Mouse (Mus musculus) hindlimb bud, embryonic 11.5 days (tissue): Measurements from ENCODE around the gene Psg23.
"Not testable (repeated sequence)": the region's sequence is repeated elsewhere in the genome, so short reads cannot be mapped to it uniquely, and the experiment has no call there.

Source experiments
- DNase-seq: peaks from one replicate; pipeline ENCODE4 v3.0.0-alpha.2; 2012; ENCODE audit warnings: low read depth, low spot score; ENCODE audit errors: extremely low spot score

Psg23 gene

GRCm38 (mm10) chr7:18616401-18616800, at the start of gene Psg23:
Gene Psg23, minus strand, starts transcription at chr7:18616501.
- not testable (repeated sequence) for DNase-seq

GRCm38 (mm10) chr7:18656625-18657024, 40.3 kb upstream of the Psg23 start, which contains the start of gene Psg21:
Gene Psg21, minus strand, starts transcription at chr7:18656725.
- DNase-seq = not testable (repeated sequence)

- DNase-seq = not testable (repeated sequence)
Measured at GRCm38 (mm10) chr7:18626921-18627320, 10.6 kb upstream of the Psg23 start.

GRCm38 (mm10) chr7:18567205-18567604, 49.1 kb downstream of the Psg23 start, which contains the start of gene Psg27:
Gene Psg27, minus strand, starts transcription at chr7:18567305.
- DNase-seq = no peak

GRCm38 (mm10) chr7:18559850-18560249, 56.5 kb downstream of the Psg23 start:
- DNase-seq = no peak
